Mouse (Mus musculus): ENCODE data around the gene Hydin.

DNA sequence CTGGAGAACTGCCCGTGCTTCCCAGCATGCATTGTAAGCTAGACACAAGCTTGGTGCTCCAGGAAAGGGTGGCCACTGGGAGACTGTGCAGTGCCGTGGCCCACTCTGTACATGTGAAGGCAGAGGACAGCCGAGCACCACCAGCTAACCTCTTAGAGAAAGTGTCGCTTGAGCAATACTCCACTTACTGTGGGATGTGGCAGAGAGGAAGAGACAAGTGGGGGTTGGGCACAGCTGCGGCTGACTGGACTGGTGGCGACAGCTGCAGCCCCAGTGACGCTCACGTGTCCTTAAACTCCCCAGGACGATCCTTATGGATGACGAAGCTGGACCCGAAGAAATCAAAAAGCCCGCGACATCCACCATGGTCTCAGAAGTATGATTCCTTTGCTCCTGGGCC is 219.2 kb downstream of the Hydin start:
- TF ChIP-seq CTCF (IDR thresholded peaks at IDR 0.05; ENCODE audit: insufficient read depth, low read depth, low read length): no peak
- TF ChIP-seq POLR2A (IDR thresholded peaks at IDR 0.05; ENCODE audit: insufficient read depth, low read depth, low read length): no peak

Data from olfactory bulb, adult 2 months (tissue).